Mouse (Mus musculus): ENCODE measurements around the gene Olfr1002. TPM values are rescaled to one million over a fixed set of nuclear protein-coding genes. Genes with fewer than 3 reads are reported as not detected.
"Not testable (repeated sequence)": the region's sequence is repeated elsewhere in the genome, so short reads cannot be mapped to it uniquely, and the experiment has no call there.

The Olfr1002 gene
- not detected for polyA plus RNA-seq (2012; fragmentation: generic; extraction: Trizol)

DNA sequence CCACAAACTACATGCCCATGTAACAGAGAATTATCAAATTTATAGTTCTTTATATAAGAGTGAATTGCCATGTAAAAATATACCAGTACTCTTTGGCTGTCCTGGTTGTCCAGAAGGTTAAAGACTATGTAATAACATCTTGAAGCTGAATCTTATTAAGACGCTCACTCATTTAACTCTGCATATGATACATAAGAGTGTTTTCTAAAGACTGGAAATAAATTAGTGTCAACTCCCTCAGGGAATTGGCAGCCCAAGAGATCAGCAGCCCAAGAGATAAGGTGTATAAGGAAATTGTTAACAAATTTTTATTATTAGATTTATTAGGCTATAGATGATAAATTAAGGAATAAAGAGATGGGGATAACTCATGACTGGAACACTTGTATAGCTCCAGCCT, at the start of gene Olfr1002:
Gene Olfr1002, minus strand, starts transcription at position 101 of the 400 bp plus-strand sequence.
- Histone ChIP-seq H3K4me3 (no peak within 1 kb of the TSS), H3K36me3 (ENCODE audit: control insufficient read depth, insufficient read depth) (no peaks in the 10 kb centered on the region), H3K27me3 (ENCODE audit: control insufficient read depth, insufficient read depth, insufficient read length) (no peaks in the 10 kb centered on the region), H3K79me2 (ENCODE audit: control insufficient read depth, insufficient read depth) (no peaks in the 10 kb centered on the region), H3K4me2 (ENCODE audit: low read depth) (no peak within 1 kb of the TSS), H3ac (ENCODE audit: control insufficient read depth, insufficient read length) (no peak within 1 kb of the TSS)
- TF ChIP-seq TCF3 (IDR thresholded peaks at IDR 0.05; ENCODE audit: insufficient read length, low read depth) (no peak), SRF (IDR thresholded peaks at IDR 0.05; ENCODE audit: control insufficient read depth, insufficient read length, low read depth) (no peak), CEBPB (IDR thresholded peaks at IDR 0.05; ENCODE audit: insufficient read depth, poor library complexity, severe bottlenecking) (no peak), MYOD1 (IDR thresholded peaks at IDR 0.05; ENCODE audit: control insufficient read depth in 1 of 3, insufficient read length in 2 of 3, low read depth in 2 of 3) (no peak), E2F4 (IDR thresholded peaks at IDR 0.05; ENCODE audit: insufficient read depth) (no peak), POLR2AphosphoS2 (IDR thresholded peaks at IDR 0.05; ENCODE audit: insufficient read length, low read depth) (no peak), USF1 (IDR thresholded peaks at IDR 0.05; ENCODE audit: low read depth) (no peak), POLR2A (IDR thresholded peaks at IDR 0.05; ENCODE audit: insufficient read length, low read depth) (no peak), MYOG (IDR thresholded peaks at IDR 0.05; ENCODE audit: control insufficient read depth in 1 of 3, insufficient read depth in 1 of 3, insufficient read length in 2 of 3, low read depth in 2 of 3) (no peak), MAX (IDR thresholded peaks at IDR 0.05; ENCODE audit: low read depth) (no peak), TCF12 (IDR thresholded peaks at IDR 0.05; ENCODE audit: insufficient read depth, poor library complexity, severe bottlenecking) (no peak), REST (IDR thresholded peaks at IDR 0.05; ENCODE audit: insufficient read depth, insufficient read length) (no peak)

DNA sequence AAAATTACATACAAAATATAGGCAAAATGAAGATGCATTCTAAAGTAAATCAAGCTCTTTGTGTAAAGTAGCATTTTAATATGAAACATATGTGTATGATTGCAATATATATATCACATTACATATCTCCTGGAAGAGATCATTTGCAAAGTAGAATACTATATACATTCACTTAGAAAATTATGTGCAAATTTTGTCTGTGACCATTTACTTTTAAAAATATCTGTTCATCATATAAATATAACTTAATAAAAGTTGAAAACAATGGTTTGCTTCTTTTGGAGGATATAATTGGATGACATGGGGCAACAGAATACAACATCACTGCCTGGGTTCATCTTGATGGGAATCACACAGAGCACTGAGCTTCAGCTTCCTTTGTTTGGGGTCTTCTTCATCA, 38.6 kb upstream of the Olfr1002 start, which contains the start of gene Olfr1008:
Gene Olfr1008, plus strand, starts transcription at position 301 of the 400 bp plus-strand sequence.
- H3K27me3 ChIP-seq (ENCODE audit: control insufficient read depth, insufficient read depth, insufficient read length) = no peaks in the 10 kb centered on the region
- H3K4me2 ChIP-seq (ENCODE audit: low read depth) = no peak within 1 kb of the TSS
- H3K79me2 ChIP-seq (ENCODE audit: control insufficient read depth, insufficient read depth) = no peaks in the 10 kb centered on the region
- H3K36me3 ChIP-seq (ENCODE audit: control insufficient read depth, insufficient read depth) = no peaks in the 10 kb centered on the region
- no peak within 1 kb of the TSS for H3ac ChIP-seq (ENCODE audit: control insufficient read depth, insufficient read length)
- no peak for TF ChIP-seq MYOG (IDR thresholded peaks at IDR 0.05; ENCODE audit: control insufficient read depth in 1 of 3, insufficient read depth in 1 of 3, insufficient read length in 2 of 3, low read depth in 2 of 3)
- no peak for TF ChIP-seq REST (IDR thresholded peaks at IDR 0.05; ENCODE audit: insufficient read depth, insufficient read length)
- TF ChIP-seq USF1 (IDR thresholded peaks at IDR 0.05; ENCODE audit: low read depth) = no peak
- no peak for TF ChIP-seq E2F4 (IDR thresholded peaks at IDR 0.05; ENCODE audit: insufficient read depth)
- TF ChIP-seq SRF (IDR thresholded peaks at IDR 0.05; ENCODE audit: control insufficient read depth, insufficient read length, low read depth) = no peak
- no peak for TF ChIP-seq POLR2AphosphoS2 (IDR thresholded peaks at IDR 0.05; ENCODE audit: insufficient read length, low read depth)
- no peak for TF ChIP-seq MAX (IDR thresholded peaks at IDR 0.05; ENCODE audit: low read depth)
- no peak within 1 kb of the TSS for H3K4me3 ChIP-seq

DNA sequence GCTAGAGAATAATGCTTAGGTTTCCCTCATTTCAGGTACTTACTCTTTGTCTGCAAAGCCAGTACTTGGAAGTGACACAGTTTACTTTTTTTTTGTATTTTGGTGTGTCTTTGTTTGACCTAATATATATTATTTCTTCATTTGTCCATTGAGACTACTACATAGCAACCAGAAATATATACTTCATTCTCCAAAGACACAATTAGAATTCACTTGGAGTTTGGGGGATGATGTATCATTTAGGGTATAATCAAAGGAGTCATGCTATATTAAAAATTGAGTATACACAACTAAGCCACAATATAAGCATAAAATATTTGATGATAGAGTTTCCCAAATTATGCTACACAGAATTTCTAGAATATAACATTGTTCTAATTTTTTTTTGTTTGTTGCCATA, 28.2 kb upstream of the Olfr1002 start, which contains the start of gene Olfr1006:
Gene Olfr1006, minus strand, starts transcription at position 101 of the 400 bp plus-strand sequence.
- H3K4me3 ChIP-seq = no peak within 1 kb of the TSS
- no peaks in the 10 kb centered on the region for H3K27me3 ChIP-seq (ENCODE audit: control insufficient read depth, insufficient read depth, insufficient read length)
- no peak for TF ChIP-seq TCF3 (IDR thresholded peaks at IDR 0.05; ENCODE audit: insufficient read length, low read depth)
- TF ChIP-seq TCF12 (IDR thresholded peaks at IDR 0.05; ENCODE audit: insufficient read depth, poor library complexity, severe bottlenecking) = no peak
- no peak for TF ChIP-seq SRF (IDR thresholded peaks at IDR 0.05; ENCODE audit: control insufficient read depth, insufficient read length, low read depth)
- TF ChIP-seq MAX (IDR thresholded peaks at IDR 0.05; ENCODE audit: low read depth) = no peak
- TF ChIP-seq CEBPB (IDR thresholded peaks at IDR 0.05; ENCODE audit: insufficient read depth, poor library complexity, severe bottlenecking) = no peak
- no peak for TF ChIP-seq MYOD1 (IDR thresholded peaks at IDR 0.05; ENCODE audit: control insufficient read depth in 1 of 3, insufficient read length in 2 of 3, low read depth in 2 of 3)
- no peak for TF ChIP-seq USF1 (IDR thresholded peaks at IDR 0.05; ENCODE audit: low read depth)
- no peak for TF ChIP-seq E2F4 (IDR thresholded peaks at IDR 0.05; ENCODE audit: insufficient read depth)
- TF ChIP-seq POLR2AphosphoS2 (IDR thresholded peaks at IDR 0.05; ENCODE audit: insufficient read length, low read depth) = no peak
- TF ChIP-seq MYOG (IDR thresholded peaks at IDR 0.05; ENCODE audit: control insufficient read depth in 1 of 3, insufficient read depth in 1 of 3, insufficient read length in 2 of 3, low read depth in 2 of 3) = no peak
- TF ChIP-seq REST (IDR thresholded peaks at IDR 0.05; ENCODE audit: insufficient read depth, insufficient read length) = no peak
- no peak for TF ChIP-seq POLR2A (IDR thresholded peaks at IDR 0.05; ENCODE audit: insufficient read length, low read depth)
- H3K36me3 ChIP-seq (ENCODE audit: control insufficient read depth, insufficient read depth) = no peaks in the 10 kb centered on the region
- no peak within 1 kb of the TSS for H3ac ChIP-seq (ENCODE audit: control insufficient read depth, insufficient read length)
- no peak within 1 kb of the TSS for H3K4me2 ChIP-seq (ENCODE audit: low read depth)
- no peaks in the 10 kb centered on the region for H3K79me2 ChIP-seq (ENCODE audit: control insufficient read depth, insufficient read depth)

DNA sequence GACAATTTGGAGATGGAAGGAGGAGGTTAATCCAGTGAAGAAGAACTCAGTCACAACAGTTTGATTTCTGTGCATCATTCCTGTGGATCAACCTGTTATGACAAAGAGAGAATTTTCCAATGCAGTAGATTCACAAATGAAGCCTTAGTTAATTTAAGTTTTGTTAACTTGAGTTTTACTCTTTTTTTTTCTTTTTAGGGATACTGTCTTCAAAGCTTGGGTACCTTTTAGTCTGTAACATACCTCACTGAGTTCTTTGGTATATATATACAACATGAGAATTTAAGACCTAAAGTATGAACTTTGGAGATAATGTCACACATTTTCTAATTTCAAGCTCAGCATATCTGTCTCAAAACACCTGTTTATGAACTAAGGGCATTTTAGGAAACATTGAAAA, 13.9 kb upstream of the Olfr1002 start, which contains the start of gene Olfr154:
Gene Olfr154, minus strand, starts transcription at position 101 of the 400 bp plus-strand sequence.
- H3ac ChIP-seq (ENCODE audit: control insufficient read depth, insufficient read length); H3K4me3 ChIP-seq; H3K4me2 ChIP-seq (ENCODE audit: low read depth); H3K79me2 ChIP-seq (ENCODE audit: control insufficient read depth, insufficient read depth); H3K36me3 ChIP-seq (ENCODE audit: control insufficient read depth, insufficient read depth); H3K27me3 ChIP-seq (ENCODE audit: control insufficient read depth, insufficient read depth, insufficient read length): not testable (repeated sequence)

DNA sequence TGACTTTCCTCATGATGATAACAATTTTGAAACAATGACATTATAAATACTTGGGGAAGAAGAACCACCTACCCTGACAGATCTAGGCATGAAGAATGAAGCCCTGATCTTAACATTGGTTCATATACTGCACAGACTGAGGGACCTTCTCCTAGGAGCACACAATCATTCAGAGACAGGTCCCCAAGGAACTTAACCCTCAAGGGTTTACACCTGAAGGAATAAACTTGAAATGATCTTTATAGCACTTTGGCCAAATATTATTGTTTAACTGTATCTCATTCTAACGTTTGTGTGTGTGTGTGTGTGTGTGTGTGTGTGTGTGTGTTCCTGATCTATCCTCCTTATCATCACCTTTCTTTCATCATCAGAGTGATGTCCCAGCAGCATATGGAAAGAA, 38.7 kb downstream of the Olfr1002 start, which contains the start of gene Olfr1000:
Gene Olfr1000, minus strand, starts transcription at position 101 of the 400 bp plus-strand sequence.
- Histone ChIP-seq H3K27me3 (ENCODE audit: control insufficient read depth, insufficient read depth, insufficient read length) (no peaks in the 10 kb centered on the region), H3K4me3 (no peak within 1 kb of the TSS), H3ac (ENCODE audit: control insufficient read depth, insufficient read length) (no peak within 1 kb of the TSS), H3K79me2 (ENCODE audit: control insufficient read depth, insufficient read depth) (no peaks in the 10 kb centered on the region), H3K4me2 (ENCODE audit: low read depth) (no peak within 1 kb of the TSS), H3K36me3 (ENCODE audit: control insufficient read depth, insufficient read depth) (no peaks in the 10 kb centered on the region)
- TF ChIP-seq TCF12 (IDR thresholded peaks at IDR 0.05; ENCODE audit: insufficient read depth, poor library complexity, severe bottlenecking) = no peak
- no peak for TF ChIP-seq E2F4 (IDR thresholded peaks at IDR 0.05; ENCODE audit: insufficient read depth)
- no peak for TF ChIP-seq REST (IDR thresholded peaks at IDR 0.05; ENCODE audit: insufficient read depth, insufficient read length)
- TF ChIP-seq MYOG (IDR thresholded peaks at IDR 0.05; ENCODE audit: control insufficient read depth in 1 of 3, insufficient read depth in 1 of 3, insufficient read length in 2 of 3, low read depth in 2 of 3) = no peak
- TF ChIP-seq MAX (IDR thresholded peaks at IDR 0.05; ENCODE audit: low read depth) = no peak
- TF ChIP-seq MYOD1 (IDR thresholded peaks at IDR 0.05; ENCODE audit: control insufficient read depth in 1 of 3, insufficient read length in 2 of 3, low read depth in 2 of 3) = no peak
- no peak for TF ChIP-seq SRF (IDR thresholded peaks at IDR 0.05; ENCODE audit: control insufficient read depth, insufficient read length, low read depth)
- no peak for TF ChIP-seq POLR2A (IDR thresholded peaks at IDR 0.05; ENCODE audit: insufficient read length, low read depth)
- no peak for TF ChIP-seq USF1 (IDR thresholded peaks at IDR 0.05; ENCODE audit: low read depth)
- no peak for TF ChIP-seq POLR2AphosphoS2 (IDR thresholded peaks at IDR 0.05; ENCODE audit: insufficient read length, low read depth)
- TF ChIP-seq CEBPB (IDR thresholded peaks at IDR 0.05; ENCODE audit: insufficient read depth, poor library complexity, severe bottlenecking) = no peak
- TF ChIP-seq TCF3 (IDR thresholded peaks at IDR 0.05; ENCODE audit: insufficient read length, low read depth) = no peak

Data from myocyte (in vitro differentiated cells).